8 mouse cellular contexts compared by ENCODE assay signal in the genomic region with DNA sequence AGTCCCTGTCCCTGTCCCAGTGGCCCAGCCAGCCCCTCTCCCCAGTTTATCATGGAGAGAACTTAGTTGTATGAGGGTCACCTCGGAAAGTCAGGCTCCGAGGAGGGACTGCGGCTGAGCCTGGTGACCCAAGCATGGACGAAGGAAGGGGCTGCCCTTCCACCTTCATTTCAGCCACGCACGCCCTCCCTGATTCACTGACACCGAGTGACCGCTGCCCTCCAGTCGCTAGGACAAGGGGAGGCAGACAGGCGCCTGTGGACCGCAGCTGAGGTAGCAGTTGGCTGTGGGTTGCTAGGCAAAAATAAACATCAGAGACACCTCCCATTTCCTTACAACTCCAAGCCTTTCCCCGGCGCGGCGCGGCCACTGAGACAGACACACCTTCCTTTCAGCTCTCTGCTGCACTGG. TPM values are rescaled to one million over a fixed set of nuclear protein-coding genes. Genes with fewer than 3 reads are reported as not detected.
A peak's percentile ranks its signal among the peaks of the same experiment; 100 is the strongest.
DNase-seq lines count a peak whose midpoint lies in the region; ATAC-seq and TF ChIP-seq lines count a peak whose summit lies in the region.

No protein-coding gene starts in this region.

- no peak for TF ChIP-seq POLR2A in CH12.LX (IDR thresholded peaks at IDR 0.05; ENCODE audit: low read depth, low read length)
- TF ChIP-seq POLR2A in lung, adult 2 months (IDR thresholded peaks at IDR 0.05; ENCODE audit: borderline replicate concordance, extremely low read depth, low read depth, low read length) = peak; percentile 48; the same call in 1 of the 2 replicates
- TF ChIP-seq POLR2A in olfactory bulb, adult 2 months (IDR thresholded peaks at IDR 0.05; ENCODE audit: insufficient read depth, low read depth, low read length) = no peak; the same call in 1 of the 2 replicates

- peak; percentile 51 for ATAC-seq in forebrain, embryonic 14.5 days

- H3K27ac ChIP-seq in CH12.LX (ENCODE audit: insufficient read depth, low read depth) = no peak overlapping the region
- peak overlapping the region; percentile 78 for H3K27ac ChIP-seq in brown adipose tissue, adult 24 weeks (replicated peaks; ENCODE audit: low read depth, low read length)
- peak overlapping the region; percentile 95 for H3K27ac ChIP-seq in forebrain, embryonic 14.5 days (ENCODE audit: low read depth, low read length)
- H3K27ac ChIP-seq in olfactory bulb, adult 2 months (ENCODE audit: insufficient read depth, low read depth, low read length) = 0 out of 2 replicates have a peak overlapping the region, but pooled peaks have one; percentile 24

- H3K4me3 ChIP-seq in CH12.LX (replicated peaks in 1 of 3; ENCODE audit: low read depth in 2 of 3, low read length in 2 of 3, poor library complexity in 1 of 3) = peak overlapping the region; percentile 40 to 80 (median 61)
- peak overlapping the region; percentile 65 for H3K4me3 ChIP-seq in brown adipose tissue, adult 24 weeks (ENCODE audit: insufficient read depth, low read depth, low read length)
- H3K4me3 ChIP-seq in forebrain, embryonic 14.5 days (ENCODE audit: low read depth, low read length) = peak overlapping the region; percentile 94
- peak overlapping the region; percentile 63 for H3K4me3 ChIP-seq in lung, adult 2 months (replicated peaks; ENCODE audit: extremely low read depth, low read depth, low read length)
- H3K4me3 ChIP-seq in olfactory bulb, adult 2 months (ENCODE audit: insufficient read depth, low read depth, low read length) = peak overlapping the region; percentile 94

- H3K79me2 ChIP-seq in CH12.LX (replicated peaks; ENCODE audit: control insufficient read depth, extremely low read depth, insufficient read depth, poor library complexity, severe bottlenecking) = peaks cover 19% of the 10 kb centered on the region

- in situ Hi-C loops in CH12.LX (cut with MboI; ENCODE audit: low pct_ligation_motif_present, low pct_unique_long_range_greater_than_20kb, low sequenced_read_pairs) = no loop called here

- no peak; the same call in 1 of the 2 replicates for TF ChIP-seq RAD21 in CH12.LX (IDR thresholded peaks at IDR 0.05; ENCODE audit: low read depth, low read length)

- intact Hi-C loops in heart, postnatal 14 days (cut with DNase I) = loop anchor here (2.0 to 10.0 kb wide), 4 partner anchors 67 to 375 kb away; partner anchors contain the start of gene Cand1

- dilution Hi-C loops in CH12.LX (cut with MboI; ENCODE audit: extremely low pct_ligation_motif_present, extremely low pct_unique_long_range_greater_than_20kb, low sequenced_read_pairs) = no loop called here

- H3K9ac ChIP-seq in CH12.LX (ENCODE audit: insufficient read depth, low read depth) = peak overlapping the region; percentile 60; the same call in 1 of the 2 replicates
- H3K9ac ChIP-seq in forebrain, embryonic 14.5 days (ENCODE audit: low read length) = peak overlapping the region; percentile 98

- TF ChIP-seq EP300 in CH12.LX (IDR thresholded peaks at IDR 0.05; ENCODE audit: low read length) = no peak

- no peaks in the 10 kb centered on the region for H3K9me3 ChIP-seq in CH12.LX (replicated peaks; ENCODE audit: low read length)
- no peaks in the 10 kb centered on the region for H3K9me3 ChIP-seq in forebrain, embryonic 14.5 days (replicated peaks; ENCODE audit: control insufficient read depth, low read length)

- peaks cover 0 to 14% of the 10 kb centered on the region in 2 experiments for H3K36me3 ChIP-seq in CH12.LX (replicated peaks in 1 of 2; ENCODE audit: control insufficient read depth in 1 of 2, insufficient read depth in 1 of 2, low read length in 1 of 2)
- peaks cover 10% of the 10 kb centered on the region for H3K36me3 ChIP-seq in forebrain, embryonic 14.5 days (ENCODE audit: control insufficient read depth, insufficient read depth, low read length)

- H3K4me2 ChIP-seq in CH12.LX (ENCODE audit: insufficient read depth, low read depth, poor library complexity, severe bottlenecking) = peak overlapping the region; percentile 83
- peak overlapping the region; percentile 77 for H3K4me2 ChIP-seq in forebrain, embryonic 14.5 days (ENCODE audit: low read length)

- no peaks in the 10 kb centered on the region for H3K27me3 ChIP-seq in CH12.LX (replicated peaks)
- H3K27me3 ChIP-seq in forebrain, embryonic 14.5 days (replicated peaks; ENCODE audit: control insufficient read depth, insufficient read depth, low read length) = no peaks in the 10 kb centered on the region

- peaks cover 4 to 35% of the 10 kb centered on the region in 2 experiments; a peak in 2 of 4 replicates for H3K4me1 ChIP-seq in CH12.LX (ENCODE audit: control insufficient read depth in 1 of 2, insufficient read depth in 2 of 2)
- H3K4me1 ChIP-seq in brown adipose tissue, adult 24 weeks (ENCODE audit: control insufficient read depth, insufficient read depth, insufficient read length, low read length) = peaks cover 13% of the 10 kb centered on the region
- peaks cover 26% of the 10 kb centered on the region for H3K4me1 ChIP-seq in forebrain, embryonic 14.5 days (ENCODE audit: control insufficient read depth, insufficient read depth, low read length)
- peaks cover 7% of the 10 kb centered on the region; the same call in 1 of the 2 replicates for H3K4me1 ChIP-seq in lung, adult 2 months (ENCODE audit: control insufficient read depth, insufficient read depth, low read length)
- peaks cover 16% of the 10 kb centered on the region for H3K4me1 ChIP-seq in olfactory bulb, adult 2 months (ENCODE audit: control insufficient read depth, insufficient read depth, low read length)

- peak; percentile 73 for DNase-seq in CH12.LX (ENCODE audit: extremely low read depth)
- peak; percentile 82 for DNase-seq in forebrain, embryonic 14.5 days (ENCODE audit: low spot score)
- peak; percentile 75 for DNase-seq in heart, postnatal 14 days
- peak; percentile 58 for DNase-seq in layer of hippocampus, adult 11-12 months (ENCODE audit: low spot score)
- DNase-seq in lung, adult 2 months = peak; percentile 68
- peak; percentile 83 for DNase-seq in thymus, postnatal 0 days (ENCODE audit: low spot score)

- TF ChIP-seq CTCF in CH12.LX (conservative IDR thresholded peaks at IDR 0.05 in 1 of 2, IDR thresholded peaks at IDR 0.05 in 1 of 2; ENCODE audit: low read depth in 2 of 2, low read length in 2 of 2) = no peak
- no peak for TF ChIP-seq CTCF in lung, adult 2 months (IDR thresholded peaks at IDR 0.05; ENCODE audit: insufficient read depth, low read length)
- no peak for TF ChIP-seq CTCF in olfactory bulb, adult 2 months (IDR thresholded peaks at IDR 0.05; ENCODE audit: insufficient read depth, low read depth, low read length)

- 1% methylated on average over 16 of the region's 16 CpGs for whole genome bisulfite sequencing in forebrain, embryonic 14.5 days
- WGBS in lung, adult 2 months = 1% methylated on average over 16 of the region's 16 CpGs
- 0% methylated on average over 16 of the region's 16 CpGs for WGBS in olfactory bulb, adult 2 months

TF ChIP-seq in CH12.LX, 34 proteins besides CTCF, POLR2A, EP300 and RAD21:
- TF ChIP-seq MAX (IDR thresholded peaks at IDR 0.05; ENCODE audit: low read length) = peak; percentile 30; the same call in 1 of the 2 replicates
- no peak for TF ChIP-seq JUND (conservative IDR thresholded peaks at IDR 0.05; ENCODE audit: low read depth, low read length)
- TF ChIP-seq E2F4 (IDR thresholded peaks at IDR 0.05; ENCODE audit: insufficient replicate concordance, low read depth, low read length) = no peak
- TF ChIP-seq SMC3 (IDR thresholded peaks at IDR 0.05; ENCODE audit: low read depth, low read length) = no peak
- TF ChIP-seq MYC (IDR thresholded peaks at IDR 0.05; ENCODE audit: low read depth, low read length) = 0 out of 2 replicates have a peak, but pooled peaks have one; percentile 22
- TF ChIP-seq UBTF (IDR thresholded peaks at IDR 0.05; ENCODE audit: low read depth, low read length) = no peak
- TF ChIP-seq MXI1 (IDR thresholded peaks at IDR 0.05; ENCODE audit: low read depth, low read length) = peak; percentile 62; the same call in 1 of the 2 replicates
- peak; percentile 91 for TF ChIP-seq SIN3A (IDR thresholded peaks at IDR 0.05; ENCODE audit: low read length)

RNA-seq across cellular contexts. Expression of gene Dyrk2, which starts 0.4 kb away (rescaled TPM):
- total RNA-seq in CH12.LX (2012; rRNA removed) = 6.6 and 11.4 TPM in 2 replicates
- total RNA-seq in CH12.LX (2014; rRNA removed) = 14.7 and 18.3 TPM in 2 replicates
- polyA plus RNA-seq in CH12.LX (2012; ENCODE audit: insufficient read length, low read depth) = 13.6 and 15.2 TPM in 2 replicates
- 11.1 and 17.8 TPM in 2 replicates for polyA plus RNA-seq in brown adipose tissue, adult 24 weeks (2012; ENCODE audit: insufficient read depth, insufficient read length, missing spikeins)
- 14.8 and 17.9 TPM in 2 replicates for polyA plus RNA-seq in forebrain, embryonic 14.5 days (2014; fragmentation: Nextera tagmentation; extraction: Ambion mirVana)
- total RNA-seq in heart, postnatal 14 days (2021) = 10 to 100 TPM; 57.4 to 62.8 TPM
- polyA plus RNA-seq in lung, adult 2 months (2012; rRNA removed) = 16.6 and 25.8 TPM in 2 replicates
- not detected in 2 replicates for polyA plus RNA-seq in olfactory bulb, adult 2 months (2012; ENCODE audit: insufficient read depth, insufficient read length, low replicate concordance, missing spikeins)
- polyA plus RNA-seq in thymus, postnatal 0 days (2015; fragmentation: Nextera tagmentation; extraction: Ambion mirVana) = 7.7 and 9.3 TPM in 2 replicates
